30 mouse cellular contexts compared by ENCODE assay signal in genomic region chr10:26985451-26985850, GRCm38 (mm10).
A peak's percentile ranks its signal among the peaks of the same experiment; 100 is the strongest.
DNase-seq lines count a peak whose midpoint lies in the region; ATAC-seq lines count a peak whose summit lies in the region.
"Had no signal": no experiment of that assay in that cellular context is flagged by ENCODE, and none has a peak within 500 bp of the region (broad histone marks: within the 10 kb centered on the region; RNA-seq: fewer than 3 reads in every experiment).

No protein-coding gene starts in this region.

- no peaks in the 10 kb centered on the region for H3K27me3 ChIP-seq in midbrain, embryonic 11.5 days (ENCODE audit: control insufficient read depth, insufficient read depth, low read length)
- no peaks in the 10 kb centered on the region for H3K27me3 ChIP-seq in midbrain, embryonic 10.5 days (ENCODE audit: low read depth, poor library complexity, severe bottlenecking)
- no peaks in the 10 kb centered on the region for H3K27me3 ChIP-seq in limb, embryonic 12.5 days
- no peaks in the 10 kb centered on the region for H3K27me3 ChIP-seq in forebrain, embryonic 10.5 days (ENCODE audit: poor library complexity, severe bottlenecking)
- H3K27me3 ChIP-seq: embryonic facial prominence, embryonic 13.5 days; heart, embryonic 13.5 days; Patski had no signal

- no peak overlapping the region for H3K9ac ChIP-seq in midbrain, embryonic 11.5 days (ENCODE audit: low read length)
- no peak overlapping the region for H3K9ac ChIP-seq in limb, embryonic 12.5 days (replicated peaks)
- H3K9ac ChIP-seq: embryonic facial prominence, embryonic 13.5 days; forebrain, postnatal 0 days; heart, embryonic 13.5 days; hindbrain, embryonic 14.5 days had no signal

- WGBS in midbrain, embryonic 11.5 days: 83% methylated on average over 1 of the region's 1 CpGs
- whole genome bisulfite sequencing in midbrain, embryonic 10.5 days: 87% methylated on average over 1 of the region's 1 CpGs
- 6% methylated on average over 1 of the region's 1 CpGs for WGBS in limb, embryonic 12.5 days
- WGBS in forebrain, embryonic 10.5 days: 61% methylated on average over 1 of the region's 1 CpGs

- H3K27ac ChIP-seq in midbrain, embryonic 11.5 days (ENCODE audit: low read depth, low read length): no peak overlapping the region
- no peak overlapping the region for H3K27ac ChIP-seq in midbrain, embryonic 10.5 days (replicated peaks)
- peak overlapping the region; percentile 90; the same call in 1 of the 2 replicates for H3K27ac ChIP-seq in limb, embryonic 12.5 days
- H3K27ac ChIP-seq in forebrain, embryonic 10.5 days: no peak overlapping the region
- H3K27ac ChIP-seq: embryonic facial prominence, embryonic 10.5 days; embryonic facial prominence, embryonic 13.5 days; heart, adult 2 months; heart, embryonic 10.5 days; heart, embryonic 13.5 days; hindbrain, embryonic 14.5 days; hindbrain, postnatal 0 days had no signal

- H3K4me3 ChIP-seq in midbrain, embryonic 11.5 days (ENCODE audit: low read depth, low read length): no peak overlapping the region
- no peak overlapping the region for H3K4me3 ChIP-seq in midbrain, embryonic 10.5 days
- H3K4me3 ChIP-seq in limb, embryonic 12.5 days (replicated peaks): no peak overlapping the region
- no peak overlapping the region for H3K4me3 ChIP-seq in forebrain, embryonic 10.5 days
- H3K4me3 ChIP-seq: embryonic facial prominence, embryonic 10.5 days; embryonic facial prominence, embryonic 13.5 days; heart, adult 2 months; heart, embryonic 10.5 days; heart, embryonic 13.5 days had no signal

- no peaks in the 10 kb centered on the region for H3K9me3 ChIP-seq in midbrain, embryonic 11.5 days (ENCODE audit: control insufficient read depth, low read length)
- H3K9me3 ChIP-seq in midbrain, embryonic 10.5 days (replicated peaks): no peaks in the 10 kb centered on the region
- H3K9me3 ChIP-seq in limb, embryonic 12.5 days: no peaks in the 10 kb centered on the region
- no peaks in the 10 kb centered on the region for H3K9me3 ChIP-seq in forebrain, embryonic 10.5 days
- H3K9me3 ChIP-seq: embryonic facial prominence, embryonic 10.5 days; embryonic facial prominence, embryonic 13.5 days; heart, embryonic 10.5 days; heart, embryonic 13.5 days had no signal

- H3K36me3 ChIP-seq in midbrain, embryonic 11.5 days (ENCODE audit: control insufficient read depth, insufficient read depth, low read length): no peaks in the 10 kb centered on the region
- no peaks in the 10 kb centered on the region for H3K36me3 ChIP-seq in midbrain, embryonic 10.5 days
- no peaks in the 10 kb centered on the region for H3K36me3 ChIP-seq in limb, embryonic 12.5 days
- no peaks in the 10 kb centered on the region for H3K36me3 ChIP-seq in forebrain, embryonic 10.5 days (replicated peaks)
- H3K36me3 ChIP-seq: embryonic facial prominence, embryonic 10.5 days; heart, embryonic 10.5 days had no signal

- H3K4me1 ChIP-seq in midbrain, embryonic 11.5 days (ENCODE audit: control insufficient read depth, insufficient read depth, low read length): no peaks in the 10 kb centered on the region
- no peaks in the 10 kb centered on the region for H3K4me1 ChIP-seq in midbrain, embryonic 10.5 days
- peaks cover 17% of the 10 kb centered on the region for H3K4me1 ChIP-seq in limb, embryonic 12.5 days (replicated peaks)
- no peaks in the 10 kb centered on the region for H3K4me1 ChIP-seq in forebrain, embryonic 10.5 days
- H3K4me1 ChIP-seq: embryonic facial prominence, embryonic 10.5 days; heart, embryonic 10.5 days; heart, embryonic 13.5 days had no signal

- no peak for ATAC-seq in midbrain, embryonic 11.5 days (ENCODE audit: low FRiP score)
- ATAC-seq in limb, embryonic 12.5 days (ENCODE audit: insufficient number of reproducible peaks, insufficient read depth, low FRiP score, low TSS enrichment, low read depth): no peak
- ATAC-seq: CD4-positive, CD25-positive, alpha-beta regulatory T cell, adult 4 months; forebrain, embryonic 14.5 days; forebrain, postnatal 0 days; hindbrain, postnatal 0 days; inflammation-experienced regulatory T-cells, adult 6 months; Patski had no signal

- peak; percentile 37 for DNase-seq in midbrain, embryonic 11.5 days (ENCODE audit: low spot score, missing footprints)
- no peak for DNase-seq in midbrain, embryonic 10.5 days (ENCODE audit: low spot score)
- peak; percentile 77 for DNase-seq in forelimb bud, embryonic 11.5 days (ENCODE audit: low read depth, low spot score)
- peak; percentile 13 for DNase-seq in skeletal muscle tissue, adult 2 months (ENCODE audit: low read depth, low spot score)
- DNase-seq in forebrain, embryonic 10.5 days (ENCODE audit: extremely low spot score, low spot score): no peak
- no peak for DNase-seq in MN1 (ENCODE audit: low spot score)
- DNase-seq in ovary, postnatal 36 days (ENCODE audit: low spot score): no peak
- DNase-seq: adrenal gland, postnatal 14 days; cerebellum, adult 11-12 months; cerebellum, adult 8-10 months; cerebellum, postnatal 10 days; cerebellum, postnatal 36 days; embryo, embryonic 11 days; forebrain, postnatal 0 days; gastrocnemius, postnatal 10 days; gastrocnemius, postnatal 36 days; heart, adult 2 months; heart, postnatal 14 days; heart, postnatal 4 days had no signal

- no peak overlapping the region for H3K4me2 ChIP-seq in midbrain, embryonic 11.5 days
- H3K4me2 ChIP-seq in limb, embryonic 12.5 days: no peak overlapping the region
- H3K4me2 ChIP-seq: embryonic facial prominence, embryonic 13.5 days; heart, embryonic 13.5 days; hindbrain, embryonic 14.5 days had no signal

Comparison
In these comparisons a context has a peak if more than half of its experiments do, and no peak if none do; other contexts are left out.
1. DNase-seq: peak in midbrain, embryonic 11.5 days (single experiment), forelimb bud, embryonic 11.5 days (single experiment) and skeletal muscle tissue, adult 2 months (single experiment); none in midbrain, embryonic 10.5 days (single experiment), forebrain, embryonic 10.5 days (single experiment), MN1 (single experiment) and ovary, postnatal 36 days (single experiment).